Mouse (Mus musculus): ENCODE data around the gene Rps13.

DNA sequence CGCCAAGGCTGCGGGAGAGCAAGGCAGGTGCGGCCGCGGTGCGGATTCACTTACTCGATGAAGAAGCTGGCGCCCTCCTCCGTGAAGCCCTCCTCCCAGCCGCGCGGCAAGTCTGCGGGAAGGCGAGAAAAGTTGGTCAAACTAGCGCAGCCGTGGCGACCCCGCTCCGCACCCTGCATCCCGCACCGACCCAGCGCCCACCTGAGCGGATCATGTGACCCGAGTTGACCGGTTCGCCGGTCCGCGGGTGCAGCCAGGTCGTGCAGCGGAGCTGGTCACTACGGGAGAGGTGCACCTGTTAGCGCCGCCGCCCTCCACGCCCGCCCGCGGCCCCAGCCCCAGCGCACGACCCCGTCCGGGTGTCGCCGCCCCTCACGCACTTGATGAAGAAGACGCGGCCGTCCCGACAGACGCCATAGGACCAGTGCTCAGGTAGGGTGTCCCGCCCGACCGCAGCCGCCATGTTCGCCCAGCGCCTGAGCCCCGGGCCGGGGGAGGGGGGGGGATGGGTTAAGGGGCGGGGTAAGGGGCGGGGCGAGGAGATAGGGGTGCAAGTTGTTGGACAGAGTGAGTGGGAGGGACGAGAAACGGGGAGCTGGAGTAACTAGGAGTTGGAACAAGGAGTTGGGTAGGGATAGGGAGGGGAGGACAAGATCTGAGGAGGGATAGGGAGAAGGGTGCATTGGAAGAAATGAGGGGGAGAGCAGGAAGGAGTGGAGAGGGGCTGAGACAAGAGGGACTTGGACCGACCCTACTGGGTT, 25.9 kb downstream of the Rps13 start, which contains the start of gene Plekha7:
- TF ChIP-seq POLR2A (IDR thresholded peaks at IDR 0.05; ENCODE audit: low read depth, low read length) = no peak
- TF ChIP-seq CTCF (conservative IDR thresholded peaks at IDR 0.05; ENCODE audit: insufficient read depth, insufficient read length, low read depth, low read length) = no peak

All from kidney, adult 2 months (tissue).